8 mouse cellular contexts compared by ENCODE assay signal in genomic region chr4:154299541-154300271, GRCm38 (mm10). TPM values are rescaled to one million over a fixed set of nuclear protein-coding genes. Genes with fewer than 3 reads are reported as not detected.
A peak's percentile ranks its signal among the peaks of the same experiment; 100 is the strongest.
DNase-seq lines count a peak whose midpoint lies in the region; ATAC-seq and TF ChIP-seq lines count a peak whose summit lies in the region.

No protein-coding gene starts in this region.

- H3K27me3 ChIP-seq in forebrain, embryonic 11.5 days (ENCODE audit: control insufficient read depth, insufficient read depth, low read length), result peaks cover 28% of the 10 kb centered on the region
- peaks cover 21% of the 10 kb centered on the region for H3K27me3 ChIP-seq in lung, embryonic 14.5 days (ENCODE audit: insufficient read depth, low read length)
- no peaks in the 10 kb centered on the region for H3K27me3 ChIP-seq in stomach, embryonic 15.5 days (replicated peaks)
- H3K27me3 ChIP-seq in cerebellum, adult 2 months (ENCODE audit: control insufficient read depth, insufficient read depth, low read length), result peaks cover 2% of the 10 kb centered on the region; the same call in 1 of the 2 replicates

- no peak overlapping the region for H3K27ac ChIP-seq in forebrain, embryonic 11.5 days (ENCODE audit: low read depth, low read length)
- peak overlapping the region; percentile 54; the same call in 1 of the 2 replicates for H3K27ac ChIP-seq in lung, embryonic 14.5 days (ENCODE audit: low read depth)
- peak overlapping the region; percentile 84 for H3K27ac ChIP-seq in stomach, embryonic 15.5 days
- H3K27ac ChIP-seq in cerebellum, adult 2 months (ENCODE audit: insufficient read depth, low read length), result no peak overlapping the region

- peaks cover 8% of the 10 kb centered on the region for H3K4me1 ChIP-seq in forebrain, embryonic 11.5 days (replicated peaks; ENCODE audit: control insufficient read depth, insufficient read depth, low read length)
- no peaks in the 10 kb centered on the region for H3K4me1 ChIP-seq in lung, embryonic 14.5 days (ENCODE audit: insufficient read depth)
- H3K4me1 ChIP-seq in stomach, embryonic 15.5 days, result peaks cover 10% of the 10 kb centered on the region; the same call in 1 of the 2 replicates
- H3K4me1 ChIP-seq in cerebellum, adult 2 months (ENCODE audit: control insufficient read depth, insufficient read depth, low read length), result no peaks in the 10 kb centered on the region

- peak overlapping the region; percentile 39 for H3K9ac ChIP-seq in forebrain, embryonic 11.5 days (ENCODE audit: low read length)
- peak overlapping the region; percentile 36 for H3K9ac ChIP-seq in lung, embryonic 14.5 days
- no peak overlapping the region for H3K9ac ChIP-seq in stomach, embryonic 15.5 days

- no peak for TF ChIP-seq CTCF in lung, embryonic 14.5 days (IDR thresholded peaks at IDR 0.05; ENCODE audit: low read depth)
- TF ChIP-seq CTCF in cerebellum, adult 2 months (IDR thresholded peaks at IDR 0.05; ENCODE audit: borderline replicate concordance, insufficient read depth, low read depth, low read length), result no peak

- WGBS in forebrain, embryonic 11.5 days, result 1% methylated on average over 64 of the region's 66 CpGs
- WGBS in lung, embryonic 14.5 days, result under 1% methylated on average over 64 of the region's 66 CpGs
- WGBS in stomach, embryonic 15.5 days, result 1% methylated on average over 56 of the region's 66 CpGs
- 2% methylated on average over 56 of the region's 66 CpGs for WGBS in cerebellum, adult 2 months

- TF ChIP-seq POLR2A in cerebellum, adult 2 months (IDR thresholded peaks at IDR 0.05; ENCODE audit: borderline replicate concordance, insufficient read depth, low read length), result no peak

- ATAC-seq in forebrain, embryonic 11.5 days (replicated peaks; ENCODE audit: low FRiP score), result 0 out of 2 replicates have a peak, but pooled peaks have one; percentile 30
- ATAC-seq in lung, embryonic 14.5 days (ENCODE audit: insufficient read depth), result peak; percentile 73
- peak; percentile 85 for ATAC-seq in stomach, embryonic 15.5 days (ENCODE audit: insufficient read depth, low FRiP score, low read depth)

- no peaks in the 10 kb centered on the region for H3K36me3 ChIP-seq in forebrain, embryonic 11.5 days (ENCODE audit: control insufficient read depth, insufficient read depth, low read length)
- no peaks in the 10 kb centered on the region for H3K36me3 ChIP-seq in lung, embryonic 14.5 days (ENCODE audit: insufficient read depth)
- no peaks in the 10 kb centered on the region for H3K36me3 ChIP-seq in stomach, embryonic 15.5 days

- H3K4me3 ChIP-seq in forebrain, embryonic 11.5 days (ENCODE audit: low read depth, low read length), result peak overlapping the region; percentile 42
- peak overlapping the region; percentile 50 for H3K4me3 ChIP-seq in lung, embryonic 14.5 days (ENCODE audit: low read depth, low read length)
- peak overlapping the region; percentile 53 for H3K4me3 ChIP-seq in stomach, embryonic 15.5 days (replicated peaks)
- no peak overlapping the region for H3K4me3 ChIP-seq in cerebellum, adult 2 months (replicated peaks; ENCODE audit: insufficient read depth, low read depth, low read length)

- H3K9me3 ChIP-seq in forebrain, embryonic 11.5 days (ENCODE audit: control insufficient read depth, low read length), result no peaks in the 10 kb centered on the region
- H3K9me3 ChIP-seq in lung, embryonic 14.5 days (ENCODE audit: low read depth, low read length), result no peaks in the 10 kb centered on the region
- no peaks in the 10 kb centered on the region for H3K9me3 ChIP-seq in stomach, embryonic 15.5 days

- DNase-seq in ovary, postnatal 14 days (ENCODE audit: low spot score), result peak; percentile 21
- DNase-seq in ovary, postnatal 10 days (ENCODE audit: low spot score), result no peak
- DNase-seq in forebrain, embryonic 11.5 days (ENCODE audit: low spot score), result peak; percentile 67
- DNase-seq in kidney, adult 8-10 months, result peak; percentile 86 to 90
- DNase-seq in lung, embryonic 14.5 days, result peak; percentile 60
- DNase-seq in cerebellum, adult 2 months, result no peak
- no peak for DNase-seq in frontal cortex, adult 2 months (ENCODE audit: extremely low spot score in 1 of 2, low spot score in 1 of 2)

- peak overlapping the region; percentile 79 for H3K4me2 ChIP-seq in forebrain, embryonic 11.5 days (ENCODE audit: low read depth, low read length, severe bottlenecking)
- peak overlapping the region; percentile 73 for H3K4me2 ChIP-seq in lung, embryonic 14.5 days
- peak overlapping the region; percentile 76 for H3K4me2 ChIP-seq in stomach, embryonic 15.5 days

RNA-seq across cellular contexts. Expression of gene Arhgef16, which starts 1.8 kb away (rescaled TPM):
- 0.90 and 1.2 TPM in 2 replicates for polyA plus RNA-seq in forebrain, embryonic 11.5 days (2014; fragmentation: Nextera tagmentation; extraction: Ambion mirVana)
- 15.4 and 16.2 TPM in 2 replicates for polyA plus RNA-seq in lung, embryonic 14.5 days (2014; fragmentation: Nextera tagmentation; extraction: Ambion mirVana)
- 35.9 and 44.0 TPM in 2 replicates for polyA plus RNA-seq in stomach, embryonic 15.5 days (2015; fragmentation: Nextera tagmentation; extraction: Ambion mirVana)
- 0.90 and 1.0 TPM in 2 replicates for polyA plus RNA-seq in cerebellum, adult 2 months (2012; rRNA removed)
- 3.5 and 4.3 TPM in 2 replicates for polyA plus RNA-seq in frontal cortex, adult 2 months (2012; rRNA removed)

RNA-seq across cellular contexts. Expression of gene B230104I21Rik, which starts 36.2 kb away (rescaled TPM):
- not detected in 2 replicates for polyA plus RNA-seq in forebrain, embryonic 11.5 days (2014; fragmentation: Nextera tagmentation; extraction: Ambion mirVana)
- polyA plus RNA-seq in lung, embryonic 14.5 days (2014; fragmentation: Nextera tagmentation; extraction: Ambion mirVana), result not detected in 2 replicates
- polyA plus RNA-seq in stomach, embryonic 15.5 days (2015; fragmentation: Nextera tagmentation; extraction: Ambion mirVana), result not detected in 2 replicates
- polyA plus RNA-seq in cerebellum, adult 2 months (2012; rRNA removed), result 0.13 TPM in 2 replicates
- 0.25 and 0.66 TPM in 2 replicates for polyA plus RNA-seq in frontal cortex, adult 2 months (2012; rRNA removed)

Comparison
In these comparisons a context has a peak if more than half of its experiments do, and no peak if none do; other contexts are left out.
1. DNase-seq: peak in ovary, postnatal 14 days (single experiment), forebrain, embryonic 11.5 days (single experiment), kidney, adult 8-10 months (2 of 2) and lung, embryonic 14.5 days (single experiment); none in ovary, postnatal 10 days (single experiment), cerebellum, adult 2 months (0 of 2) and frontal cortex, adult 2 months (0 of 2).
2. ATAC-seq: peak in every context shown above with its lines; median percentile 85 in stomach, embryonic 15.5 days; 73 in lung, embryonic 14.5 days; 30 in forebrain, embryonic 11.5 days.
3. H3K27ac ChIP-seq: peak in lung, embryonic 14.5 days (single experiment) and stomach, embryonic 15.5 days (single experiment); none in forebrain, embryonic 11.5 days (single experiment) and cerebellum, adult 2 months (single experiment).
4. Peak in every context shown above with its lines, with median percentiles within 50 percentile points of each other: H3K4me2 ChIP-seq.